Mouse (Mus musculus) embryonic fibroblast, embryonic 13.5 days (primary cell): Measurements from ENCODE around the gene Gm45837.

Experiments
- CTCF ChIP-seq: IDR thresholded peaks from 2 replicates; pipeline ENCODE4 v1.5.1; 2011; ENCODE audit warnings: mild to moderate bottlenecking, control low read depth, low read length, moderate library complexity, borderline replicate concordance; ENCODE audit not compliant: insufficient read depth
- POLR2A ChIP-seq: IDR thresholded peaks from 2 replicates; pipeline ENCODE4 v1.6.1; 2011; ENCODE audit warnings: low read depth, mild to moderate bottlenecking, control low read depth, low read length, moderate library complexity

GRCm38 (mm10) chr7:101403831-101404230 lies 6.9 kb upstream of the Gm45837 start:
- TF ChIP-seq CTCF (0 out of 2 replicates have a peak, but pooled peaks have one; percentile 15), POLR2A (no peak)
